9 mouse cellular contexts compared by ENCODE assay signal in genomic region chr14:52256311-52257175, GRCm38 (mm10). TPM values are rescaled to one million over a fixed set of nuclear protein-coding genes. Genes with fewer than 3 reads are reported as not detected.
DNase-seq lines count a peak whose midpoint lies in the region; ATAC-seq lines count a peak whose summit lies in the region.
"Had no signal": no experiment of that assay in that cellular context is flagged by ENCODE, and none has a peak within 500 bp of the region (broad histone marks: within the 10 kb centered on the region; RNA-seq: fewer than 3 reads in every experiment).

No protein-coding gene starts in this region.

- no peaks in the 10 kb centered on the region for H3K27me3 ChIP-seq in hindbrain, embryonic 12.5 days
- H3K27me3 ChIP-seq in liver, embryonic 12.5 days (replicated peaks): no peaks in the 10 kb centered on the region
- no peaks in the 10 kb centered on the region for H3K27me3 ChIP-seq in neural tube, embryonic 15.5 days (replicated peaks)
- H3K27me3 ChIP-seq: Patski had no signal

- ATAC-seq in hindbrain, embryonic 12.5 days (ENCODE audit: low FRiP score): no peak
- no peak for ATAC-seq in liver, embryonic 12.5 days
- no peak for ATAC-seq in neural tube, embryonic 15.5 days (ENCODE audit: low FRiP score)

- H3K36me3 ChIP-seq in hindbrain, embryonic 12.5 days: 0 out of 2 replicates have a peak, but pooled peaks cover 5% of the 10 kb centered on the region
- H3K36me3 ChIP-seq in liver, embryonic 12.5 days: peaks cover 4% of the 10 kb centered on the region; the same call in 1 of the 2 replicates
- peaks cover 6% of the 10 kb centered on the region; the same call in 1 of the 2 replicates for H3K36me3 ChIP-seq in neural tube, embryonic 15.5 days

- WGBS in hindbrain, embryonic 12.5 days: 9% methylated on average over 18 of the region's 18 CpGs
- 4% methylated on average over 18 of the region's 18 CpGs for WGBS in liver, embryonic 12.5 days (ENCODE audit: insufficient replicate concordance)
- 8% methylated on average over 18 of the region's 18 CpGs for WGBS in neural tube, embryonic 15.5 days

- peak overlapping the region; percentile 77 for H3K9ac ChIP-seq in hindbrain, embryonic 12.5 days
- peak overlapping the region; percentile 87 for H3K9ac ChIP-seq in liver, embryonic 12.5 days
- peak overlapping the region; percentile 87 for H3K9ac ChIP-seq in neural tube, embryonic 15.5 days (replicated peaks)

- peak overlapping the region; percentile 93 for H3K27ac ChIP-seq in hindbrain, embryonic 12.5 days
- peak overlapping the region; percentile 93 for H3K27ac ChIP-seq in liver, embryonic 12.5 days
- H3K27ac ChIP-seq in neural tube, embryonic 15.5 days (replicated peaks): peak overlapping the region; percentile 95

- no peaks in the 10 kb centered on the region for H3K9me3 ChIP-seq in hindbrain, embryonic 12.5 days (replicated peaks)
- H3K9me3 ChIP-seq in liver, embryonic 12.5 days (replicated peaks): no peaks in the 10 kb centered on the region
- H3K9me3 ChIP-seq in neural tube, embryonic 15.5 days (replicated peaks): no peaks in the 10 kb centered on the region

- peaks cover 13% of the 10 kb centered on the region for H3K4me1 ChIP-seq in hindbrain, embryonic 12.5 days
- H3K4me1 ChIP-seq in liver, embryonic 12.5 days: peaks cover 47% of the 10 kb centered on the region
- H3K4me1 ChIP-seq in neural tube, embryonic 15.5 days: peaks cover 29% of the 10 kb centered on the region

- peak overlapping the region; percentile 72 for H3K4me3 ChIP-seq in hindbrain, embryonic 12.5 days
- peak overlapping the region; percentile 90 for H3K4me3 ChIP-seq in liver, embryonic 12.5 days
- H3K4me3 ChIP-seq in neural tube, embryonic 15.5 days (replicated peaks): peak overlapping the region; percentile 90

- peak; percentile 28 for DNase-seq in cerebellum, adult 11-12 months
- no peak for DNase-seq in cerebellum, postnatal 4 days (ENCODE audit: low spot score in 2 of 2)
- DNase-seq in 3T3-L1 (ENCODE audit: low read depth, low spot score): peak; percentile 64
- peak; percentile 49 for DNase-seq in c-Kit-positive CD71-positive TER-119-positive erythroid progenitor cells, embryonic 14.5 days (ENCODE audit: low spot score)
- no peak for DNase-seq in urinary bladder, adult 2 months (ENCODE audit: low spot score)

- H3K4me2 ChIP-seq in hindbrain, embryonic 12.5 days (replicated peaks): peak overlapping the region; percentile 78
- peak overlapping the region; percentile 89 for H3K4me2 ChIP-seq in liver, embryonic 12.5 days
- H3K4me2 ChIP-seq in neural tube, embryonic 15.5 days: peak overlapping the region; percentile 80

RNA-seq across cellular contexts. Expression of gene Chd8, which starts 1.0 kb away (rescaled TPM):
- 57.4 and 57.7 TPM in 2 replicates for polyA plus RNA-seq in hindbrain, embryonic 12.5 days (2016; fragmentation: Nextera tagmentation; extraction: Ambion mirVana)
- 20.8 and 20.9 TPM in 2 replicates for polyA plus RNA-seq in liver, embryonic 12.5 days (2016; fragmentation: Nextera tagmentation; extraction: Ambion mirVana)
- 30.0 and 30.5 TPM in 2 replicates for polyA plus RNA-seq in neural tube, embryonic 15.5 days (2015; fragmentation: Nextera tagmentation; extraction: Ambion mirVana)
- 47.8 and 51.2 TPM in 2 replicates for polyA plus RNA-seq in urinary bladder, adult 2 months (2012; rRNA removed)

RNA-seq across cellular contexts. Expression of gene Tox4, which starts 22.4 kb away (rescaled TPM):
- polyA plus RNA-seq in hindbrain, embryonic 12.5 days (2016; fragmentation: Nextera tagmentation; extraction: Ambion mirVana): 51.1 and 57.3 TPM in 2 replicates
- 26.5 and 26.7 TPM in 2 replicates for polyA plus RNA-seq in liver, embryonic 12.5 days (2016; fragmentation: Nextera tagmentation; extraction: Ambion mirVana)
- 51.0 and 52.5 TPM in 2 replicates for polyA plus RNA-seq in neural tube, embryonic 15.5 days (2015; fragmentation: Nextera tagmentation; extraction: Ambion mirVana)
- 27.8 and 29.3 TPM in 2 replicates for polyA plus RNA-seq in urinary bladder, adult 2 months (2012; rRNA removed)

RNA-seq across cellular contexts. Expression of gene Rab2b, which starts 22.8 kb away (rescaled TPM):
- 40.6 and 51.9 TPM in 2 replicates for polyA plus RNA-seq in hindbrain, embryonic 12.5 days (2016; fragmentation: Nextera tagmentation; extraction: Ambion mirVana)
- 4.6 TPM in 2 replicates for polyA plus RNA-seq in liver, embryonic 12.5 days (2016; fragmentation: Nextera tagmentation; extraction: Ambion mirVana)
- polyA plus RNA-seq in neural tube, embryonic 15.5 days (2015; fragmentation: Nextera tagmentation; extraction: Ambion mirVana): 47.5 and 50.0 TPM in 2 replicates
- 17.5 and 18.1 TPM in 2 replicates for polyA plus RNA-seq in urinary bladder, adult 2 months (2012; rRNA removed)

RNA-seq across cellular contexts. Expression of gene Mettl3, which starts 48.4 kb away (rescaled TPM):
- 54.7 and 56.1 TPM in 2 replicates for polyA plus RNA-seq in hindbrain, embryonic 12.5 days (2016; fragmentation: Nextera tagmentation; extraction: Ambion mirVana)
- polyA plus RNA-seq in liver, embryonic 12.5 days (2016; fragmentation: Nextera tagmentation; extraction: Ambion mirVana): 26.8 and 28.6 TPM in 2 replicates
- 44.9 and 47.9 TPM in 2 replicates for polyA plus RNA-seq in neural tube, embryonic 15.5 days (2015; fragmentation: Nextera tagmentation; extraction: Ambion mirVana)
- polyA plus RNA-seq in urinary bladder, adult 2 months (2012; rRNA removed): 32.9 and 36.4 TPM in 2 replicates

RNA-seq across cellular contexts. Expression of gene Supt16, which starts 59.3 kb away (rescaled TPM):
- 68.3 and 72.3 TPM in 2 replicates for polyA plus RNA-seq in hindbrain, embryonic 12.5 days (2016; fragmentation: Nextera tagmentation; extraction: Ambion mirVana)
- polyA plus RNA-seq in liver, embryonic 12.5 days (2016; fragmentation: Nextera tagmentation; extraction: Ambion mirVana): 53.7 TPM in 2 replicates
- polyA plus RNA-seq in neural tube, embryonic 15.5 days (2015; fragmentation: Nextera tagmentation; extraction: Ambion mirVana): 36.8 and 45.9 TPM in 2 replicates
- 20.3 and 26.8 TPM in 2 replicates for polyA plus RNA-seq in urinary bladder, adult 2 months (2012; rRNA removed)

Comparison
In these comparisons a context has a peak if more than half of its experiments do, and no peak if none do; other contexts are left out.
1. DNase-seq: peak in cerebellum, adult 11-12 months (single experiment), 3T3-L1 (single experiment) and c-Kit-positive CD71-positive TER-119-positive erythroid progenitor cells, embryonic 14.5 days (single experiment); none in cerebellum, postnatal 4 days (0 of 2) and urinary bladder, adult 2 months (single experiment).
2. Peak in every context shown above with its lines, with median percentiles within 50 percentile points of each other: H3K27ac ChIP-seq, H3K4me2 ChIP-seq, H3K4me3 ChIP-seq and H3K9ac ChIP-seq.